Mouse (Mus musculus): ENCODE measurements around the gene Galnt6.

Galnt6 gene

DNA sequence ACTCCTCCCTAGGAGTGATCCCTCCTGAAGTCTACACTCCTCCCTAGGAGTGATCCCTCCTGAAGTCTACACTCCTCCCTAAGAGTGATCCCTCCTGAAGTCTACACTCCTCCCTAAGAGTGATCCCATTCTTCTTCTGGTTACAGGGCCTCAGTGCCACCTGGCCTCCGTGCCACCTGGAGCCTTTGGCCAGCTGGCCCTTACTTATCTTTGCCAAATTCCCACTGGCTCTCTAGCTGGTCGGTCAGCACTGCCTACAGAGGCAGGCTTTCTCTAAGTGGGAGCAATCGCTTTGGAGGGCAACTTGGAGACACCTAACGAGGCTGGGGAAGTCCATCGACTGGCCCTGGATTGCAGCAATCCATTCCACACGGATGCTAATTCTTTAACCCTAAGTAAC, 83.0 kb downstream of the Galnt6 start:
- DNase-seq, result no peak

DNA sequence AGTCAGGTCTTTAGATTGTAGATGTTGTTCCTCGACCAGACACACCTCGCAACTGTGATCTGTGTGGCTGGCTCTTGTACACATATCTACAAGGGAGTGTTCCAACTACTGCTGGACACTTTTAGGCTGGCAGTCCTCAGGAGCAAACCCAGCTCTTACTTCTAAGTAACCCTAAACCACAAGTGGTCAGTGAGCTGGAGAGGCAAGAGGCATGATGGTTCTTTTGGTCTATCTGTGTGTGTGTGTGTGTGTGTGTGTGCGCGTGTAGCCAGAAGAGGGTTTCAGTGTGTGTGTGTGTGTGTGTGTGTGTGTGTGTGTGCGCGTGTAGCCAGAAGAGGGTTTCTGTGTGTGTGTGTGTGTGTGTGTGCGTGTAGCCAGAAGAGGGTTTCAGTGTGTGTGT, 86.7 kb downstream of the Galnt6 start:
- DNase-seq, result no peak
